Mouse (Mus musculus) megakaryocyte, embryonic 14.5 days (primary cell): ENCODE measurements at regions not wholly inside any gene's neighbourhood (a gene's known extent, or its start where the extent isn't known, plus 50 kb on each side); places are given as distances from the start of the nearest gene placed in this dataset.

Experiments used
- FLI1 ChIP-seq: IDR thresholded peaks from 2 replicates; pipeline ENCODE4 v1.6.1; 2012; ENCODE audit warnings: low read length, inconsistent platforms, mixed read lengths
- GATA1 ChIP-seq: IDR thresholded peaks from 3 replicates; pipeline ENCODE4 v1.6.1; 2012; ENCODE audit warnings: mixed read lengths, low read length, inconsistent platforms, borderline replicate concordance

- no peak for TF ChIP-seq GATA1
- no peak for TF ChIP-seq FLI1
Measured at GRCm38 (mm10) chr4:95318561-95318960, 238.7 kb upstream of the Fggy start.
